Mouse (Mus musculus) neural tube, embryonic 11.5 days (tissue): ENCODE results near the gene A830005F24Rik. TPM values are rescaled to one million over a fixed set of nuclear protein-coding genes. Genes with fewer than 3 reads are reported as not detected.
A peak's percentile ranks its signal among the peaks of the same experiment; 100 is the strongest.

Source experiments
- ATAC-seq: fragments of 200-750 bp; cut with Nextera tagmentation; 2 replicates; pipeline ENCODE4 v1.8.0; 2017; ENCODE audit warnings: moderate number of reproducible peaks, mild to moderate bottlenecking, moderate TSS enrichment, moderate library complexity; ENCODE audit not compliant: insufficient read depth, low FRiP score, low TSS enrichment
- DNase-seq: peaks from one replicate; pipeline ENCODE4 v3.0.0-alpha.2; 2015; ENCODE audit warnings: low spot score
- H3K27ac ChIP-seq: fragments of 300-500 bp; sonication (generic); 2 replicates; pipeline ENCODE4 v1.5.1; 2014; ENCODE audit warnings: low read depth, mild to moderate bottlenecking, low read length
- H3K27me3 ChIP-seq: fragments of 300-500 bp; sonication (generic); 2 replicates; pipeline ENCODE4 v1.6.1; 2014; ENCODE audit warnings: mild to moderate bottlenecking, low read length, mixed read lengths; ENCODE audit not compliant: control insufficient read depth, insufficient read depth
- H3K36me3 ChIP-seq: fragments of 300-500 bp; sonication (generic); 2 replicates; pipeline ENCODE4 v1.6.1; 2014; ENCODE audit warnings: mild to moderate bottlenecking, low read length, moderate library complexity, mixed read lengths; ENCODE audit not compliant: control insufficient read depth, insufficient read depth
- H3K4me1 ChIP-seq: fragments of 300-500 bp; sonication (generic); 2 replicates; pipeline ENCODE4 v1.6.1; 2014; ENCODE audit warnings: low read length, mixed read lengths; ENCODE audit not compliant: control insufficient read depth, insufficient read depth
- H3K4me2 ChIP-seq: fragments of 300-500 bp; sonication (generic); 2 replicates; pipeline ENCODE4 v1.6.1; 2014; ENCODE audit warnings: low read depth, mild to moderate bottlenecking, moderate library complexity
- H3K4me3 ChIP-seq: fragments of 300-500 bp; sonication (generic); 2 replicates; pipeline ENCODE4 v1.5.1; 2014; ENCODE audit warnings: low read depth, low read length
- H3K9ac ChIP-seq: fragments of 300-500 bp; sonication (generic); 2 replicates; pipeline ENCODE4 v1.6.1; 2014; ENCODE audit warnings: mild to moderate bottlenecking, low read length
- H3K9me3 ChIP-seq: fragments of 300-500 bp; sonication (generic); 2 replicates; pipeline ENCODE4 v1.6.1; 2016; ENCODE audit warnings: low read length; ENCODE audit not compliant: control insufficient read depth
- WGBS: fragments of 180-500 bp; shearing (Covaris S2); extraction: QIAGEN DNeasy Blood & Tissue Kit; methylation state at CpG from one replicate; pipeline ENCODE4 v1.1.7; 2014; 5-methylcytosine and 5-hydroxymethylcytosine counted together
- polyA plus RNA-seq: library from polyadenylated mRNA; unstranded; fragments of >200 nt; fragmentation: Nextera tagmentation; extraction: Ambion mirVana; gene quantifications from 2 replicates; pipeline ENCODE4 v1.2.1, GENCODE M21; 2014

The A830005F24Rik gene
- polyA plus RNA-seq = 2.0 and 3.1 TPM in 2 replicates

DNA sequence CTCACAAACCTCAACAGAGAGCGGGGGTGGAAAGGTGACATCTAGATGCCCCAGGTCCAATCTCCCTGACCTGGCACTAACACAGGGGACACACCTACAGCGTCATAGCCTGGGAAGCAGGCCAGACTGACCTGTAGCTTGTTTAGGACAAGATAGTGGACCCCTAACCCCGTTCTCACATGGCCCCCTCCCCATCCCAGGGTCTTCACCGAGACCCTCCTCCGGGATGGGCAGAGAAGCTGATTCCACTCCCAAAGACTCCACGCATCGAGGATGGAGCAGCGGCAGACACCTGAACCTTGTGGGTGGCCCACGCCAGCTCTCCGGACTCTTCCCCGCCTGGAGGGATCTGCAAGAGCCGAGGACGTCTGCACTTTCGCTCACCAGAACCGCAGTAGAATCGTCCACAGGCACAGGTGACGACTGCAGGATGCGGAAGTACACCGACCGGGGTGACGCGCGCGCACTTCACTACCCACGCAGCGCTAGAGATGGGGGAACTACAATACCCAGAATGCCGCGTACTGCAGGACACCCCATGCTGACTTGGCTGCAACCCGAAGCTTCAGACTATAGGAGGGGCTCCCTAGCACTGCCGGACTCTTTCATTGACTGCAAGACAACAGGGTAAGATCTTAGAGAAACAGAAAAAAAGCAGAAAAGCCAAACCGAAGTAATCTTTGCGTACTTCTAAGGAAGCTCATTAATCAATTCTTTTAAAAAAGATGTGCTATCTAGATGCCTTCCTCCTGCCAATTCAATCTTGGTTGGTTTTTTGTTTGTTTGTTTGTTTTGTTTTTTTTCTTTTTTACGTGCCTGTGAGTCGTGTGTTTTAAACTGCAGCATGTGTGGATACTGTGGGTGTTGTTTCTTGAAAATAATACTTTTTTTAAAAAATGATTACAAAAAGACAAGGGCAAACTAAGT lies at the start of gene A830005F24Rik, which contains the start of gene Zfp169:
Gene A830005F24Rik (plus strand): TSS at position 568 of the 927 bp plus-strand sequence.
Gene Zfp169 (minus strand): TSS at position 449 of the 927 bp plus-strand sequence.
- Histone ChIP-seq H3K27ac (no peak within 1 kb of the TSS), H3K36me3 (no peaks in the 10 kb centered on the region), H3K4me1 (peaks cover 4% of the 10 kb centered on the region; the same call in 1 of the 2 replicates), H3K4me2 (peak within 1 kb of the TSS; percentile 90), H3K27me3 (no peaks in the 10 kb centered on the region), H3K4me3 (peak within 1 kb of the TSS; percentile 80), H3K9ac (peak within 1 kb of the TSS; percentile 79), H3K9me3 (no peaks in the 10 kb centered on the region)
- ATAC-seq (peak; percentile 93), DNase-seq (peak; percentile 82)
- WGBS = 2% methylated on average over 34 of the region's 34 CpGs

DNA sequence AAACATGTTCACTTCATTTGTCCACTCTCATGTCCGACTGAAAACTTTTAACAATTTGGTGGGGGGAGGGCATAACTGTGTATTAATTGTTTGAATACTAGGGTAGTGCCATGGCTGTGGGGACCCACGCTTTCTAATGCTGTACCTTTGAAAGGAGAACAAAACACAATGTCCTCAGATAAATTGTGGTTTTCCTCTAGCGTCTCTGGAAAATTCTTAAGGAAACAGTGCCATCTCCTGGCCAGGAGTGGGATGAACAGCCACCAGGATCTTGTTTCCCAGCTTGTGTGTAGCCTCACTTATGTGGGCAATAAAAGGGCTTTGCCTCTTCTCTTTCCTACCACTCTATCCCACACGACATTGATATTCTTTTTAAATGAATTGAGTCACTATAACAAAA lies 49.2 kb upstream of the A830005F24Rik start:
- H3K9ac ChIP-seq = no peak overlapping the region
- H3K36me3 ChIP-seq = no peaks in the 10 kb centered on the region
- H3K4me2 ChIP-seq = no peak overlapping the region
- H3K4me3 ChIP-seq = no peak overlapping the region
- DNase-seq (peak; percentile 84), ATAC-seq (no peak)
- WGBS = 15% methylated on average over 4 of the region's 4 CpGs
- no peaks in the 10 kb centered on the region for H3K4me1 ChIP-seq
- no peak overlapping the region for H3K27ac ChIP-seq
- H3K9me3 ChIP-seq = no peaks in the 10 kb centered on the region
- H3K27me3 ChIP-seq = no peaks in the 10 kb centered on the region

DNA sequence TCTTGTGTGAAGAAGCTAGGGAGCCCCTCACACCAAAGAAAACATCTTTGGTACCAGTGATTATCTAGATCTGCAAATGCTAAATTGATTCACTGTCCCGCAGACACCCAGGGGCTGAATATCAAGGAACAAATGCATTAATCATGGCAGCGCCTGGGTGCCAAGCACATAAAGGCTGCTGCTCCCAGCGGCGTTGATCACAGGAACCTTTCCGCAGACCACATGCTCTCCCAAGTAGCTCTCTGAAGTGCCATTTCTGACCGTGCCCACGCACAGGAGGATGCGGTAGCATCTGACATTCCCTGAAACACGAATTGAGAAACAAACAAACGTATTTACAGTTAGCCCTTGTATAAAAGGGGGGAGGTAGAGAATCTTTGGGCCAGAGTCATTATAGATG lies 47.2 kb upstream of the A830005F24Rik start:
- no peaks in the 10 kb centered on the region for H3K36me3 ChIP-seq
- 46% methylated on average over 10 of the region's 10 CpGs for WGBS
- no peak overlapping the region for H3K4me2 ChIP-seq
- 0 out of 2 replicates have a peak overlapping the region, but pooled peaks have one; percentile 50 for H3K27ac ChIP-seq
- no peak overlapping the region for H3K9ac ChIP-seq
- no peak overlapping the region for H3K4me3 ChIP-seq
- no peaks in the 10 kb centered on the region for H3K9me3 ChIP-seq
- ATAC-seq (no peak), DNase-seq (peak; percentile 46)
- H3K4me1 ChIP-seq = no peaks in the 10 kb centered on the region
- no peaks in the 10 kb centered on the region for H3K27me3 ChIP-seq

DNA sequence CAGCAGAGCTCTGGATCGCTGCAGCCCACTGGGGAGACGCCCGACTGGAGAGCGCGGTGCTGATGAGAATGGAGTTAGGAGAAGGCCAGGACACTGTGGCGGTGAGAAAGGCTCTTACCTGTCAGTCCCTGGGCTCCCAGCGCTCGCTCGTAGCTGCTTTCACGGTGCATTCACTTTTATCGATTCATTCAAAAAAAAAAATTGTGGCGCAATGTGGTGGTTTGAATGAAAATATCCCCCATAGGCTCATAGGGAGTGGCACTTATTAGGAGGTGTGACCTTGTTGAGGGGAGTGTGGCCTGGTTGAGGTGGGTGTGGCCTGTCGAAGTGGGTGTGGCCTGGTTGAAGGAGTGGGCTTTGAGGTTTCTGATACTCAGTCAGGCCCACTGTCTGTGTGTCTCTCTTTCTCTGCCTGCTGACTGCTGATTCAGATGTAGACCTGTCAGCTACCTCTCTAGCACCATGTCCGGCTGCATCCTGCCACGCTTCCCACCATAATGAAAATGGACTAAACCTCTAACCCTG lies 44.7 kb upstream of the A830005F24Rik start:
- no peak for ATAC-seq
- 75% methylated on average over 15 of the region's 15 CpGs for WGBS

DNA sequence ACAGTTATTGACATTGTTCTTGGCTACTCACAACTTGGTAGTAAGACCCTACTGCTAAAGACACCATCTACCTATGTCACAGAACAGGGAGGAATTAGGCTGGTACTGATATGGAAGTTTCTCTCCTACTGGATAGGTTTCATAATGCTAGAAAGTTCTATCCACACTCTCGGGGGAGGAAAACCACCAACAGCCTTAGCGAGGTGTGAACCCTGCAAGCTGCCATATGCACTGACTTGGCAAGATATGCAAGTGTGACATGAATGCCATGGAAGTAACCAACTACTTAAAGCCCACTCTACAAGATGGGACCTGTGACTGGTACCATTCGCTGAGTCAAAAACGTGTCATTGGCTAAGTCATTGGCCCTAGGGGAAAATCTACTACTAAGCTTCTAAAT lies 29.8 kb upstream of the A830005F24Rik start:
- WGBS = 94% methylated on average over 4 of the region's 4 CpGs
- H3K9me3 ChIP-seq = no peaks in the 10 kb centered on the region
- no peaks in the 10 kb centered on the region for H3K36me3 ChIP-seq
- DNase-seq = no peak
- no peaks in the 10 kb centered on the region for H3K4me1 ChIP-seq
- H3K27ac ChIP-seq = no peak overlapping the region
- H3K4me2 ChIP-seq = no peak overlapping the region
- no peak for ATAC-seq
- no peaks in the 10 kb centered on the region for H3K27me3 ChIP-seq
- H3K9ac ChIP-seq = no peak overlapping the region
- no peak overlapping the region for H3K4me3 ChIP-seq

More for the DNA sequence above, 44.7 kb upstream of the A830005F24Rik start:
- H3K4me2 ChIP-seq = no peak overlapping the region
- no peaks in the 10 kb centered on the region for H3K9me3 ChIP-seq
- no peaks in the 10 kb centered on the region for H3K36me3 ChIP-seq
- no peak overlapping the region for H3K9ac ChIP-seq
- DNase-seq = no peak
- no peaks in the 10 kb centered on the region for H3K4me1 ChIP-seq
- no peak overlapping the region for H3K4me3 ChIP-seq
- H3K27me3 ChIP-seq = no peaks in the 10 kb centered on the region
- no peak overlapping the region for H3K27ac ChIP-seq

DNA sequence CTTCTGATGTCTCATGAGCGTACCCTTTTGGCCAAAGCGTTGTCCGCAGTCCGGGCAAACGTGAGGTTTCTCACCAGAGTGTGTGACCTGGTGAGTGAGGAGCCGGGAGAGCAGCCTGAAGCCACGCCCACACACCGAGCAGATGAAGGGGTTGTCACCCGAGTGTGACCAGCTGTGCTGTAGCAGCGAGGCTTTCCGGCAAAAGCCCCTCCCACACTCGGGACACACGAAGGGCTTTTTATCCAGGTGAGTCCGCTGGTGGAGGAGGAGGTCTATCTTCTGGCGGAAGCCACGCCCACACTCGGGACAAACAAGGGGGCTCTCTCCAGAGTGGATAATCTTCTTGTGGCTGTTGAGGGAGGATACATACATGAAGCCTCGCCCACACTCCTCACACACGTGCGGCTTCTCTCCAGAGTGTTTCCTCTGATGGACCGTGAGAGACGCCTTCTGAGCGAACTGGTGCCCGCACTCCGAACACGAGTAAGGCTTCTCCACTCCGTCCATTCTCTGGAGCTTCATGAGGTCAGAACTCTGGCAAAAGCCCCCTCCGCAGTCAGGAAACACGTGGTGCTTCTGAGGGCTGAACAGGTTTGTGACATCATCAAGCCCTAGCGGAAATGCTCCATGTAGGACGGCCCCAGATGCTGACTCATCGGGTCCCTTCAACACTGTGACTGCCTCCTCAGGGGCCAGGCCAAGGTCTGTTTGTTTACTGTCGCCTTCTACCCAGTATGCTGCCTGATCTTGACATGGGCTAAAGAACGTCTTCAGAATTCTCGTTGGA lies 22.8 kb upstream of the A830005F24Rik start:
- H3K36me3 ChIP-seq = peaks cover 15% of the 10 kb centered on the region

DNA sequence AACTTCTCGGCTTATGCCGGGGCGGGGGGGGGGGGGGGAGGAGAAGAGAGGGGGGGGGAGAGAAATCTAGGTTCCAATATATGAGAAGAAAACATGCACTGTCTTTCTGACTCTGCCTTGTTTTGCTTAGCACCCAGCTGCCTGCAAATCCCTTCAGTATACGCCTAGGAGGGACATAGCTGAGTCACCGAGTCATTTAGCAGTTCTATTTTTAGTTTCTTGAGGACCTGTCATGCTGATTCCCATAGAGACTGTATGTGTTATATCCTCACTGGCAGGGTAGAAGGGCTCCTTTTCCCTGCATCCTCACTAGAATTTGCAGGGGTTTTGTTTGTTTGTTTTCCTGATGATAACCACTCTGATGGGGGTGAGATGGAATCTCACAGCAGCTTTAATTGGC lies 20.2 kb upstream of the A830005F24Rik start:
- Histone ChIP-seq H3K4me2 (no peak overlapping the region), H3K4me1 (no peaks in the 10 kb centered on the region), H3K27me3 (no peaks in the 10 kb centered on the region), H3K9ac (no peak overlapping the region), H3K27ac (no peak overlapping the region), H3K36me3 (peaks cover 15% of the 10 kb centered on the region), H3K9me3 (0 out of 2 replicates have a peak, but pooled peaks cover 2% of the 10 kb centered on the region), H3K4me3 (no peak overlapping the region)
- DNase-seq = no peak
- WGBS = 92% methylated on average over 2 of the region's 5 CpGs
- no peak for ATAC-seq

More for the DNA sequence above, 22.8 kb upstream of the A830005F24Rik start:
- H3K9ac ChIP-seq = no peak overlapping the region
- 0 out of 2 replicates have a peak, but pooled peaks cover under 1% of the 10 kb centered on the region for H3K9me3 ChIP-seq
- no peaks in the 10 kb centered on the region for H3K27me3 ChIP-seq
- H3K4me2 ChIP-seq = no peak overlapping the region
- no peaks in the 10 kb centered on the region for H3K4me1 ChIP-seq
- 91% methylated on average over 35 of the region's 35 CpGs for WGBS
- DNase-seq (no peak), ATAC-seq (no peak)
- H3K27ac ChIP-seq = no peak overlapping the region
- no peak overlapping the region for H3K4me3 ChIP-seq

DNA sequence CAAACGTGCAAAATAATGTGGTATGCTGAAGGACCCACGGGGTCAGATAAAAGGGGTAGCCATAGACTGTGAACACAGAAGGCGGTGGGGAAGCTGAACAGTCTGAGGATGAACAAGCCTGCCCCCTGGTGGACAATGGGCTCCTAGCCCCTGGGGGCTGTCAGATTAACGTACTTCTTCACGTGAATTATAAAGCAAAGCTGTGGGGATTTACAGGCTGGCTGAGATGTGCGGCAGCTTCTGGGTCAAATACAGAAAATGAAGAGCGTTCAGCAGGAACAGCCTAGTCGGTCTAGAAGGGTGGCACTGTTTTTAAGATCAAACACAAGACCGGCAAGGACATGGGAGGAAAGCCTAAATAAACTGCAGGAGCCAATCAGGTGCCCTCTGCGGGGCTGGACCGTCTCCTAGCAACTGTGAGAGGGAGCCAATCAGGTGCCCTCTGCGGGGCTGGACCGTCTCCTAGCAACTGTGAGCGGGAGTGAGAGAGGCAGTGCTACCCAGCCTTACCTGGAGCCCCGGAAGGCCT lies 15.6 kb upstream of the A830005F24Rik start:
- Histone ChIP-seq H3K4me1 (no peaks in the 10 kb centered on the region), H3K9ac (no peak overlapping the region), H3K9me3 (0 out of 2 replicates have a peak, but pooled peaks cover 2% of the 10 kb centered on the region), H3K4me2 (peak overlapping the region; percentile 35), H3K27me3 (no peaks in the 10 kb centered on the region), H3K27ac (no peak overlapping the region), H3K36me3 (no peaks in the 10 kb centered on the region), H3K4me3 (peak overlapping the region; percentile 27)
- WGBS = 11% methylated on average over 15 of the region's 15 CpGs
- DNase-seq = peak; percentile 83
- peak; percentile 96 for ATAC-seq
